Mouse (Mus musculus) WW6 (cell line): ENCODE data around the gene Abhd5.
"Not testable (repeated sequence)": the region's sequence is repeated elsewhere in the genome, so short reads cannot be mapped to it uniquely, and the experiment has no call there.

Experiments
- DNase-seq: peaks from one replicate; pipeline ENCODE4 v3.0.0-alpha.2; 2013; ENCODE audit warnings: low read depth, low spot score

Gene Abhd5

DNA sequence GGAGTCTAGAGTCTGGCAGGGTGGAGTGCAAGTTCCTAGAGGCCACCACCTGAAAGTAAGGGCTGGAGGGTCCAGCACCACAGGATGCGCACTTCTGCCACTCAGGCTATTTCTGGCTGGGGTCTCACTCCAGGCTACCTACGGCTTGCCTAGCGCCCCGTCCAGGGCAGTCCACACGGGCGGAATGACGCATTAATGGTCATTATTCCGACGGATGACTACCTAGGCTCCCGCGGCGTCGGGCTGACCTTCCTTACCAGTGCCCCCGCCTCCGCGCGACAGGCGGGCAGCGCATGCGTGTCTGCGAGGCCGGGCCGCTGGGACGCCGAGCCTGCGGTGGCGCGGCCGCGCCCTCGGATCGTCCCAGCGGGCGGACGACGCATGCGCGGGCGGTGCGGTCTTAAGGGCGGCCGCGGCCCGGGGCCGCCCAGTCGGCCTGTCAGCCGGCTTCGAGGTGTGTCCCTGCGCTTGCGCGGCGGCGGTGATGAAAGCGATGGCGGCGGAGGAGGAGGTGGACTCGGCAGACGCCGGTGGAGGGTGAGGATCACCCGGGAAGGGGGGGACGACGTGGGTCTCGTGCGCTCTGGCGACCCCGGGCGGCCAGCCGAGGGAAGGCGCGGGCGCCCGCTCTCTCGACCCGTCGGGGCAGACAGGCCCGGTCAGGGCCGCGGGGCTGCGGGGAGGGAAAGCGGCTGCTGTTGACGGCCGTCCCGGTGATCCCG is at the start of gene Abhd5:
Abhd5 (plus strand) TSS at position 306 of the 722 bp plus-strand sequence.
- peak; percentile 63 for DNase-seq

GRCm38 (mm10) chr9:122305302-122305701 is 46.1 kb upstream of the Abhd5 start:
- DNase-seq, result no peak

DNA sequence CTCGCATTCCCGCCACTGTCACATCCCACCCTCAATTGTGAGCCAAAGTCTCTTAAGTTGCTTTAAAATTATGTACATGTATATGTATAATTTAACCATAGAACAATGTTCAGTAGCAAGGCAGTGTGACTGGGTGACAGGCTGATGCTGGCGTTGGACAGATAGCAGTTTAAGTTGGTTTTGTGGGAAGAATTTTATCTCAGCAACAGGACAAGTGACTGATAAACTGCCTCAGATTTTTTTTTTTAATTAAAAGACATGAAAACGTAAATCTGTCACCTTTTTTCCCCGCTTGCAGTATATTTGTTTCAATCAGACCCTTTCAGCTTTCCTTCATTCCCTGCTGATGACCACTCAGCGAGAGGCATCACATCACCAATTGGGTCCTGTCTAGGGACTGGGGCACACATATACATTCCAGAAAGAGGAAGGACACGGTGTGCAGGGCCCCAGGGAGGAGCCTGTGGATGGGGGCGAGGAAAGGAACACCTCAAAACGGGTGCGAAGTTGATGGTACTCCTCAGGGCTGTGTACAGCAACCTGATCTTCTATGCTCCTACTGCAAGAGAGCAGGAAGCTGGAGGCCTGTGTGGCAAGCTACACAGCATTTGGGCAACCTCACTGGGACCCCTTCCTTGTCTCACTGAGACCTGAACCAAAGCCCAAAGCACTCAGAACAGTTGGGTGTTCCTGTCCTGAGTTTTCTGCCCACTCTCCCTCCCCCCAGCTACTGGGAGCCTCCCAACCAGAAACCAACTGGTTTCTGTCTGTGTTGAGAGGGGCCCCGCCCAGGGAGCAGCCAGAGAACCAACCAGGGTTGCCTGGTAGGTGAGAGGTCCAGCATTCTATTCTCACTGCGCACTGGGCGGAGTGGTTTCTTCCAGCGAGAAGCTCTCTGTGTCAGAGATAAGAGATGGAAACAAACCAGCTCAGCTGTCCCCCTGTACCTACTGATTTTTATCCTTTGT is 42.1 kb upstream of the Abhd5 start:
- DNase-seq, result no peak

GRCm38 (mm10) chr9:122310613-122311049 is 40.8 kb upstream of the Abhd5 start:
- peak; percentile 55 for DNase-seq

GRCm38 (mm10) chr9:122311051-122311760 is 40.2 kb upstream of the Abhd5 start:
- no peak for DNase-seq

GRCm38 (mm10) chr9:122312296-122312990 is 39.0 kb upstream of the Abhd5 start:
- no peak for DNase-seq

- not testable (repeated sequence) for DNase-seq
Observed at GRCm38 (mm10) chr9:122313128-122313527, 38.3 kb upstream of the Abhd5 start.

DNA sequence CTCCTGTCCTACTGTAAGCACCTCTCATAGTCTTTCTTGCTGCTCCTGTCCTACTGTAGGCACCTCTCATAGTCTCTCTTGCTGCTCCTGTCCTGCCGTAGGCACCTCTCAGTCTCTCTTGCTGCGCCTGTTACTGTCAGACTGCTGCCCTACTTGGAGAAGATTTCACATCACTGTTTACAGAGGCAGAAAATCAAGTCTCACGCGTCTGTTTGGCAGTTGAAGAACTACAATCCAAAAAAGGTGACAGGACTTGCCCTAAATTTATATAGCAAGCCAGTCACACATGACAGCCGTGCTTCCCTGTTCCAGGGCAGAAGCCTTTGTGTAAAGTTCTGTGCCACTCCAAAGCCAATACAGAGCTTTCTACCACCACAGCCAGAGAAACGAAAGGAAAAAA is 37.0 kb upstream of the Abhd5 start:
- DNase-seq, result no peak

GRCm38 (mm10) chr9:122314942-122315341 is 36.5 kb upstream of the Abhd5 start:
- DNase-seq, result peak; percentile 7

- DNase-seq, result no peak
Observed at GRCm38 (mm10) chr9:122315501-122315900, 35.9 kb upstream of the Abhd5 start.

DNA sequence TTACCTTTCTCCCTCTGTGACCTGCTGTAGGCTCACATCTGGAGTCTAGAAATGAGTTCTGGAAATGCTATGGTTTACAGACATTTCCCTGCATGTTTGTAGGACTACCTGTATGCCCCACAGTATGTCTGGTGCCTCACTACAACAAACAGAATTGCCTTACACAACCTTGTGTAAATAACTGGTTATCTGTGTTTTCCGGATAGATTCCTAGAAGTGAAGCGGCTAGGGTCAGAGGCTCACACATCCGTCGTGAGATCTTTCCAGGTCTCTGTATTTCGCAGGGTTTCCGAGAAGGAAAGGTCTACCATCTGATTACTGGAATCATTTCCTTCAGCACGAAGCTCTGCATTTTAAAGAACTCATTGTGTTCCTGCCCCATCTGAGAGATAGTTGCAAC is 34.8 kb upstream of the Abhd5 start:
- DNase-seq, result no peak

GRCm38 (mm10) chr9:122320626-122321025 is 30.8 kb upstream of the Abhd5 start:
- DNase-seq, result no peak

GRCm38 (mm10) chr9:122322356-122322755 is 29.1 kb upstream of the Abhd5 start:
- DNase-seq, result no peak

- DNase-seq, result no peak
Observed at GRCm38 (mm10) chr9:122325996-122326395, 25.4 kb upstream of the Abhd5 start.

- no peak for DNase-seq
Observed at GRCm38 (mm10) chr9:122328199-122328598, 23.2 kb upstream of the Abhd5 start.

GRCm38 (mm10) chr9:122336677-122337076 is 14.7 kb upstream of the Abhd5 start:
- DNase-seq, result no peak

- DNase-seq, result no peak
Observed at GRCm38 (mm10) chr9:122337510-122337931, 13.9 kb upstream of the Abhd5 start.

DNA sequence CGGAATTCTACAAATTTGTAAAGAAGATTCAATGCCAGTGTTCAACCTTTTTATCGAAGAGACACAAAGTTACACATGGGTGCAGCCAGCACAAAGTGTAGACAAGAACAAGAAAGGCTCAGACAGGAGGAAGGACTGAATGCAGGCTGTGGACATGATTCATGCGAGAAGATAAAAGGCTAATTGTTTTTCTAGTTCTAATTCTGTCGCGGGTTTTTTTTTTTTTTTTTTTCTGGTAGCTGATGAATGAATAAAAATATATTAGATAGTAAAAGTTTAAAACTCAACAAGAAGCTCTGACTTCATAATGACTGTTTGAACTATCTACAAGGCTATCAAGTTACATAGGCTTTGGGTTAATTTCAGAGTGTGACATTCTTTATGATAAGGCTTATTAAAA is 11.4 kb upstream of the Abhd5 start:
- DNase-seq, result no peak

DNA sequence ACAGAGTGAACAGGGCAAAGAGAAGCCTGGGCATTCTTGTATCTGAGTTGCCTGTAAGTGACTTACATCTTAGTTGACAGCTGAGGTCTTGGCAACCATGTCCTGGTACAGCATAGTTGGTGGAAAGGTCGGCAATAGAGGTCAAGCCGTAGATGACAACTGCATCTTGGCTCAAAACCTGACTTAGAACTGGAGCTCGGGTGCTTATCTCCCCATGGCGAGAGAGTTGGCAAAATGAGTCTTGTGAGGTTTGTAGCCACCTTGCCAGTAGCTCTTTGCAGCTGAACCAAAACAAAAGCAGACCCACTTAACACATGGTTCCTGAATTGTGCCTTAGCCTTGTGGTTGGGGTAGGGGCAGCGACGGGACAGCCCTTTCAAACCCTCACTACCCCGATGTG is 8.0 kb upstream of the Abhd5 start:
- DNase-seq, result no peak

DNA sequence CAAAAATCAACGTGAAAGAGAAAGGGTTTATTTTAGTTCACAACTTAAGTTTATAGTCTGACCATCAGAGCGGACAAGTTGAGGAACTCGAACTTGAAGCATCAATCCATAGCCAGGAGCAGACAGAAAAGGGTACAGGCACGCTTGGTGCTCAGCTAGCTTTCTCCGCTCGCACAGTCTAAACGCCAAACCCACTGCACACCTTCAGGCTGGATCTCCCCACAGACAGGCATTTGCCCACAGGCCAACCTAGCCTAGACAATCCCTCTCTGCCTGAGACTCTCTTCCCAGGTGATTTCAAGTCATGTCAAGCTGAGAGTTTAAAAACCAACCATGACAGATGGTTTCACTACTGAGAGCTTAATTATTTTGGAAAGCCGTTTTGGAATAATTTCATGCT is 6.8 kb upstream of the Abhd5 start:
- no peak for DNase-seq

GRCm38 (mm10) chr9:122345291-122345690 is 6.1 kb upstream of the Abhd5 start:
- no peak for DNase-seq
